Mouse (Mus musculus): ENCODE data around the gene Vps18. TPM values are rescaled to one million over a fixed set of nuclear protein-coding genes. Genes with fewer than 3 reads are reported as not detected.
A peak's percentile ranks its signal among the peaks of the same experiment; 100 is the strongest.

Gene Vps18
- polyA plus RNA-seq, 1 experiment from 2014 or later: 23.1 TPM

DNA sequence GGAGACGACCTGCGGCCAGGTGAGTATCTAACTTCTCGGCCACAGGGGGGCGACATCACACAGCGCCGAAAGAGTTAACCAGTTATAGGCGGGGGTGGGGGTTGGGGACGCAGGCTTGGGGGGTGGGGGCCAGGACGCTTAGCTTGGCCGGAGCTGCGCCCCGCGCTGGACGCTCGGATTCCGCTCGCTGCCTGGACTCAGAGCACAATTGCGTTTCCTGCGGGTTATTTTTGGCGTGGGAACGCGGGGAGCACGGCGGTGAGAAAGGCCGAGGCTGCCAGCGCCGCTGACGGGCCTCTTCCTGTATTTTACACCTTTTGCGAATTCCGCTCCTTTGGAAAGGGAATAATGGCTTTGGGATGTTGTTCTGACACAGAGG, 38.6 kb downstream of the Vps18 start:
- under 1% methylated on average over 30 of the region's 30 CpGs for WGBS
- no peaks in the 10 kb centered on the region for H3K36me3 ChIP-seq
- peak overlapping the region; percentile 56 for H3K4me3 ChIP-seq
- DNase-seq (ENCODE audit: low spot score): peak; percentile 44
- no peaks in the 10 kb centered on the region for H3K9me3 ChIP-seq (replicated peaks)
- H3K4me1 ChIP-seq: peaks cover 71% of the 10 kb centered on the region
- H3K27ac ChIP-seq (replicated peaks): 0 out of 2 replicates have a peak overlapping the region, but pooled peaks have one; percentile 46
- H3K27me3 ChIP-seq (ENCODE audit: low read depth, poor library complexity, severe bottlenecking): peaks cover 100% of the 10 kb centered on the region

DNA sequence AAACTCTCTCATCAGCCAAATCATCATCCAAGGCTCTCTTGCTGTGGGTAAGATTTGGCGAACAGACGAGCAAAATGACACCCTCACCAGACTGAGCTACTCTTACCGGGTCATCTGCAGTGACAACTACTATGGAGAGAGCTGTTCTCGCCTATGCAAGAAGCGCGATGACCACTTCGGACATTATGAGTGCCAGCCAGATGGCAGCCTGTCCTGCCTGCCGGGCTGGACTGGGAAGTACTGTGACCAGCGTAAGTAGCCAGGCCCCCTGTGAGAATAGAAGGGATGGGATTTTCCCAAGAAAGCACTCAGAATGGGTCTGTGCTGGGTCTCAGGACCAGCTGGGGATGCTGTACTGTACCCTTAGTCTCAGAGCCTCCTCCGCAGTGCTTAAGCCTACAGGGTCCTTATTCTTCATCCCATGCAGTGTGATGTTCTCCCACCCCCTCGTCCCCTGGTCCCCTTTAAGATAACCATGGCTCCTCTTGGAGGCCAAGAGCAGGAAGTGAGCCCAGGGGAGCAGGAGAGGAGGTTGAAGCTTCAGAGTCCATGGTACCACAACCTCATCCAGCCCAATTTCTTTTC, 39.5 kb downstream of the Vps18 start:
- Histone ChIP-seq H3K27me3 (ENCODE audit: low read depth, poor library complexity, severe bottlenecking) (peaks cover 100% of the 10 kb centered on the region), H3K27ac (replicated peaks) (no peak overlapping the region), H3K4me3 (peak overlapping the region; percentile 56), H3K36me3 (no peaks in the 10 kb centered on the region), H3K4me1 (peaks cover 67% of the 10 kb centered on the region), H3K9me3 (replicated peaks) (no peaks in the 10 kb centered on the region)
- 15% methylated on average over 11 of the region's 11 CpGs for WGBS
- DNase-seq (ENCODE audit: low spot score): no peak

DNA sequence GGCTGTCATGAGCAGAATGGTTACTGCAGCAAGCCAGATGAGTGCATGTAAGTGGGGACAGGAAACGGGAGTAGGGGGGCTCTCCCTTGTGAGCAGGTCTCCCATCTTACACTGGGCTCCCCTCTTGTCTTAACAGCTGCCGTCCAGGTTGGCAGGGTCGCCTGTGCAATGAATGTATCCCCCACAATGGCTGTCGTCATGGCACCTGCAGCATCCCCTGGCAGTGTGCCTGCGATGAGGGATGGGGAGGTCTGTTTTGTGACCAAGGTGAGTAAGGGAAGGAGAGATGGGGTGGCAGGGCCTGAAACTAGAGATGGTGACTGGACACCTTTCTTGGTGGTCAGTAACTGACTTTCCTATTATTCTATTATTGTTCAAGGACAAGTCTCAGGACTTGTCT, 40.0 kb downstream of the Vps18 start:
- 38% methylated on average over 5 of the region's 5 CpGs for WGBS
- H3K36me3 ChIP-seq: no peaks in the 10 kb centered on the region
- peak overlapping the region; percentile 56 for H3K4me3 ChIP-seq
- DNase-seq (ENCODE audit: low spot score): no peak
- H3K27ac ChIP-seq (replicated peaks): no peak overlapping the region
- no peaks in the 10 kb centered on the region for H3K9me3 ChIP-seq (replicated peaks)
- peaks cover 97% of the 10 kb centered on the region for H3K27me3 ChIP-seq (ENCODE audit: low read depth, poor library complexity, severe bottlenecking)
- H3K4me1 ChIP-seq: peaks cover 63% of the 10 kb centered on the region

DNA sequence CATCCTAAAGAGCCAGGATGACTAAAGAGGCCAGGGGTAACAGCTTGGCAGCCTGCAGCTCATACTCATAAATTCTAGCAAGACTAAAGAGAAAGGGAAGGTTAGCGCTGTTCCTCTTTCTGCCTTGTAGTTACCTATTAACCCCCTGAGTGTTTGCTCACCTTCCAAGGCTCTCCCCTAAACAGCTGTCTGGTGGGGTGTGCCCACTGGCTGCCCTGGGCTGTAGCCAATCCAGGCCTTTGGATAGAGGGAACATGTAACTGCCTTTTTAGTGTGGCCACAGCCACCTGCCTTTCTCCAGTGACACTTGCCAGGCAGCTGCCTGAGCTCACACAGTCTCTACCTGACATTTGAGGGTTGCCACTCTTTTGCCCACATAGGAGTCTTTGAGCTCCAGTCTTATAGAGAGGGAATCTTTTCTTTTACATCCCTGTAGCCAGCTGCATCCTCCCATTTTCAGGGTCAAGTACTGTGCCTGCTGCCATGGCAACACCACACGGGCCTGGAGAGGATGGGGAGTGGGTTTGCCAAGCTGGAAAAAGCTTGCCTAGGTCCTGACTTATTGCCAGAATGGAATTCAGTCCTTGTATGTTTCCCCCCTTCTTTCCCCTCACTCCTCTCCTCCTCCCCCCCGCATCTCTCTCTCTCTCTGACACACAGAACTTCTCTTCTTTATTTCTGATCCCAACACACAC, 40.7 kb downstream of the Vps18 start:
- Histone ChIP-seq H3K27me3 (ENCODE audit: low read depth, poor library complexity, severe bottlenecking) (peaks cover 95% of the 10 kb centered on the region), H3K36me3 (no peaks in the 10 kb centered on the region), H3K27ac (replicated peaks) (no peak overlapping the region), H3K4me3 (no peak overlapping the region), H3K4me1 (peaks cover 56% of the 10 kb centered on the region), H3K9me3 (replicated peaks) (no peaks in the 10 kb centered on the region)
- 63% methylated on average over 3 of the region's 3 CpGs for WGBS
- no peak for DNase-seq (ENCODE audit: low spot score)

DNA sequence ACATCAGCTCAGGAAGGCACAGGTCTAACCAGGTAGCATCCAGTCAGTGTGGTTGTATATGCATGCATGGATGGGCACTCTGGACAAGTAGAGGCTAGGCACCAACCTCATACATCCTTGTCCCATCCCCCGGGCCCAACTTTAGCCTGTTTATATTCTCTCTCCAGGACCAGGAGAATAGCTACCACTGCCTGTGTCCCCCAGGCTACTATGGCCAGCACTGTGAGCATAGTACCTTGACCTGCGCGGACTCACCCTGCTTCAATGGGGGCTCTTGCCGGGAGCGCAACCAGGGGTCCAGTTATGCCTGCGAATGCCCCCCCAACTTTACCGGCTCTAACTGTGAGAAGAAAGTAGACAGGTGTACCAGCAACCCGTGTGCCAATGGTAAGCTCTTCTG, 42.3 kb downstream of the Vps18 start:
- WGBS: 89% methylated on average over 8 of the region's 8 CpGs
- H3K27ac ChIP-seq (replicated peaks): no peak overlapping the region
- H3K36me3 ChIP-seq: no peaks in the 10 kb centered on the region
- no peak for DNase-seq (ENCODE audit: low spot score)
- peaks cover 95% of the 10 kb centered on the region for H3K27me3 ChIP-seq (ENCODE audit: low read depth, poor library complexity, severe bottlenecking)
- peaks cover 40% of the 10 kb centered on the region for H3K4me1 ChIP-seq
- no peaks in the 10 kb centered on the region for H3K9me3 ChIP-seq (replicated peaks)
- H3K4me3 ChIP-seq: no peak overlapping the region

DNA sequence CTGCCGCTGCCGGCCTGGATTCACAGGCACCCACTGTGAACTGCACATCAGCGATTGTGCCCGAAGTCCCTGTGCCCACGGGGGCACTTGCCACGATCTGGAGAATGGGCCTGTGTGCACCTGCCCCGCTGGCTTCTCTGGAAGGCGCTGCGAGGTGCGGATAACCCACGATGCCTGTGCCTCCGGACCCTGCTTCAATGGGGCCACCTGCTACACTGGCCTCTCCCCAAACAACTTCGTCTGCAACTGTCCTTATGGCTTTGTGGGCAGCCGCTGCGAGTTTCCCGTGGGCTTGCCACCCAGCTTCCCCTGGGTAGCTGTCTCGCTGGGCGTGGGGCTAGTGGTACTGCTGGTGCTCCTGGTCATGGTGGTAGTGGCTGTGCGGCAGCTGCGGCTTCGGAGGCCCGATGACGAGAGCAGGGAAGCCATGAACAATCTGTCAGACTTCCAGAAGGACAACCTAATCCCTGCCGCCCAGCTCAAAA, 43.7 kb downstream of the Vps18 start:
- Histone ChIP-seq H3K27me3 (ENCODE audit: low read depth, poor library complexity, severe bottlenecking) (peaks cover 95% of the 10 kb centered on the region), H3K4me3 (no peak overlapping the region), H3K36me3 (no peaks in the 10 kb centered on the region), H3K27ac (replicated peaks) (no peak overlapping the region), H3K4me1 (peaks cover 31% of the 10 kb centered on the region), H3K9me3 (replicated peaks) (no peaks in the 10 kb centered on the region)
- WGBS: 75% methylated on average over 24 of the region's 24 CpGs
- no peak for DNase-seq (ENCODE audit: low spot score)

DNA sequence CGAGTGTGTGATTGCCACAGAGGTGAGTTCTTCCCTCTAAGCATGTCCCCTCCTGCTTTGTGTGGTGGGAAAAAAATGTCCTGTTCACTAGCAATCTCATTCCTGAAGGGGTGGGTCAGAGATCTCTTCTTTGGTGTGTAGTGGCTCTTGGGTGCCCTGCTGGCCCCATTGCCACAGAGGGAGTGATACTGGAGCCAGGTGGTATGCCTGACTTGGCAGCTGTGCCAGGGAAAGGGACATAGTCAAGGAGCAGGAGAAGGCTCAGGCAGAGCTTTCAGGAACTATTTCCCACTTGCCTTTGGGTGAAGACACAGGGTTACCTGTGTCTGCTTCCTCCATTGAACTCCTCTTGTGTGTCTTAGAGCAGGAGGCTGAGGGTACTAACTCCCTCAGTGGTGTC, 45.6 kb downstream of the Vps18 start:
- Histone ChIP-seq H3K4me3 (no peak overlapping the region), H3K27me3 (ENCODE audit: low read depth, poor library complexity, severe bottlenecking) (peaks cover 79% of the 10 kb centered on the region), H3K9me3 (replicated peaks) (no peaks in the 10 kb centered on the region), H3K4me1 (peaks cover 32% of the 10 kb centered on the region), H3K27ac (replicated peaks) (no peak overlapping the region), H3K36me3 (no peaks in the 10 kb centered on the region)
- DNase-seq (ENCODE audit: low spot score): no peak
- WGBS: 70% methylated on average over 1 of the region's 1 CpGs

DNA sequence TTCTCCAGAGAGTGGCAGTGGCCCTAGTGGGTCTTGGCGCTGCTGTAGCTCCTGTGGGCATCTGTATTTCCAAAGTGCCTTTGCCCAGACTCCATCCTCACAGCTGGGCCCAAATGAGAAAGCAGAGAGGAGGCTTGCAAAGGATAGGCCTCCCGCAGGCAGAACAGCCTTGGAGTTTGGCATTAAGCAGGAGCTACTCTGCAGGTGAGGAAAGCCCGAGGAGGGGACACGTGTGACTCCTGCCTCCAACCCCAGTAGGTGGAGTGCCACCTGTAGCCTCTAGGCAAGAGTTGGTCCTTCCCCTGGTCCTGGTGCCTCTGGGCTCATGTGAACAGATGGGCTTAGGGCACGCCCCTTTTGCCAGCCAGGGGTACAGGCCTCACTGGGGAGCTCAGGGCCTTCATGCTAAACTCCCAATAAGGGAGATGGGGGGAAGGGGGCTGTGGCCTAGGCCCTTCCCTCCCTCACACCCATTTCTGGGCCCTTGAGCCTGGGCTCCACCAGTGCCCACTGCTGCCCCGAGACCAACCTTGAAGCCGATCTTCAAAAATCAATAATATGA, 46.5 kb downstream of the Vps18 start:
- Histone ChIP-seq H3K36me3 (no peaks in the 10 kb centered on the region), H3K27me3 (ENCODE audit: low read depth, poor library complexity, severe bottlenecking) (peaks cover 70% of the 10 kb centered on the region), H3K27ac (replicated peaks) (no peak overlapping the region), H3K4me1 (peaks cover 24% of the 10 kb centered on the region), H3K4me3 (no peak overlapping the region), H3K9me3 (replicated peaks) (no peaks in the 10 kb centered on the region)
- no peak for DNase-seq (ENCODE audit: low spot score)
- 69% methylated on average over 7 of the region's 7 CpGs for WGBS

DNA sequence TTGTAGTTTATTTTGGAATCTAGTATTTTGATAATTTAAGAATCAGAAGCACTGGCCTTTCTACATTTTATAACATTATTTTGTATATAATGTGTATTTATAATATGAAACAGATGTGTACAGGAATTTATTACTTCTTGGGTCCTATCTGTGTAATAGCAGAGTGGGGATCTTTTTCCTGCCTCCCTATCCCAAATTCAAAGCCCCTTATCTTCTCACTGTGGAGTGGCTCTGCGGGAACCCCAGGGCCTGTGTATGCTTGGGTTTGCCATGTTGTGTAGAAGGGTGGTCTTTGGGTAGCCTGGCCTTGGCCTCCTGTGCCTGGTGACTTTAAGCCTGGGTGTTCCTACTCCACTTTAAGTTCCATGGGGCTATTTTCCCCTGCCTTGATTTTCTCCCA, 47.0 kb downstream of the Vps18 start:
- H3K4me1 ChIP-seq: peaks cover 24% of the 10 kb centered on the region
- H3K27me3 ChIP-seq (ENCODE audit: low read depth, poor library complexity, severe bottlenecking): peaks cover 65% of the 10 kb centered on the region
- H3K4me3 ChIP-seq: no peak overlapping the region
- 88% methylated on average over 1 of the region's 1 CpGs for WGBS
- H3K27ac ChIP-seq (replicated peaks): no peak overlapping the region
- no peaks in the 10 kb centered on the region for H3K9me3 ChIP-seq (replicated peaks)
- no peak for DNase-seq (ENCODE audit: low spot score)
- no peaks in the 10 kb centered on the region for H3K36me3 ChIP-seq

DNA sequence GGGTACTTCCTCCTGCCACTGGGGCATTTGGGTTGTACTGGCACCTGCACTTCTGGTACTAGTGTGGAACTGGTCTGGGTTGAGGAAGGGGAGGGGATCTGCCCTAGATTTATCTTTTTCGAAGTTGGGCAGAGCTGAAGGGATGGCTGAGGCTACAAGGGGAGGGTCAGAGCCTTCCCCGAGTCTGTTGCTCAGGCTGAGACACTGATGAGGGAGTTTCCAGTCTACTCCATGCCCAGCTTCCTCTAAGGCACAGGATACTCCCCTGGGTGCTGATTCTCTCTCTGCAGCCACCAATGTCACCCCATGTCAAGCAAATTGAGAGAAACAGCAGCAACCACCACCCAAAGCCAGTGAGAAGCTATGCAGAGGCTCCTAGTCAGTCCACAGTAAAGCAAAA, 47.5 kb downstream of the Vps18 start:
- no peak for DNase-seq (ENCODE audit: low spot score)
- no peaks in the 10 kb centered on the region for H3K9me3 ChIP-seq (replicated peaks)
- no peaks in the 10 kb centered on the region for H3K36me3 ChIP-seq
- H3K27ac ChIP-seq (replicated peaks): no peak overlapping the region
- peaks cover 24% of the 10 kb centered on the region for H3K4me1 ChIP-seq
- H3K4me3 ChIP-seq: no peak overlapping the region
- WGBS: 71% methylated on average over 2 of the region's 2 CpGs
- H3K27me3 ChIP-seq (ENCODE audit: low read depth, poor library complexity, severe bottlenecking): peaks cover 61% of the 10 kb centered on the region

DNA sequence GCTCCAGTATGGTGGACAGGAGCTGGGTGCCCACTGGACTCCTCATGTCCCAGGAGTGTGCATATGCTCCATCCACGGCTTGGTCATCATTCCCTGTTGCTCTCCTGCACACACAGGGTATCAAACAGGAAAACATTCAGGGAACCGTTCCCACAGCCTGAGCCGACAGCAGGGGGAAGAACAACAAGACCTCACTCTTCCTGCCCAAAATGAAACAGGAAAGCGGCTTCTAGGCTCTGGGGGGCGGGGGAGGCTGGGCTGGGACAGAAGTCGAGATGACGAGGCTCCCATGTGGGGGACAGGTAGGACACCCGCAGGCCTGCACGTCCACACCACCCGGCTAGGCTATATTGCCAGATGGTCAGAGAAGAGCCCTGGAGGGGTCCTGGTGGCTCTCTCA, 47.9 kb downstream of the Vps18 start:
- H3K4me1 ChIP-seq: peaks cover 24% of the 10 kb centered on the region
- no peaks in the 10 kb centered on the region for H3K9me3 ChIP-seq (replicated peaks)
- DNase-seq (ENCODE audit: low spot score): no peak
- no peaks in the 10 kb centered on the region for H3K36me3 ChIP-seq
- peaks cover 56% of the 10 kb centered on the region for H3K27me3 ChIP-seq (ENCODE audit: low read depth, poor library complexity, severe bottlenecking)
- WGBS: 75% methylated on average over 10 of the region's 10 CpGs
- 0 out of 2 replicates have a peak overlapping the region, but pooled peaks have one; percentile 13 for H3K27ac ChIP-seq (replicated peaks)
- H3K4me3 ChIP-seq: no peak overlapping the region

DNA sequence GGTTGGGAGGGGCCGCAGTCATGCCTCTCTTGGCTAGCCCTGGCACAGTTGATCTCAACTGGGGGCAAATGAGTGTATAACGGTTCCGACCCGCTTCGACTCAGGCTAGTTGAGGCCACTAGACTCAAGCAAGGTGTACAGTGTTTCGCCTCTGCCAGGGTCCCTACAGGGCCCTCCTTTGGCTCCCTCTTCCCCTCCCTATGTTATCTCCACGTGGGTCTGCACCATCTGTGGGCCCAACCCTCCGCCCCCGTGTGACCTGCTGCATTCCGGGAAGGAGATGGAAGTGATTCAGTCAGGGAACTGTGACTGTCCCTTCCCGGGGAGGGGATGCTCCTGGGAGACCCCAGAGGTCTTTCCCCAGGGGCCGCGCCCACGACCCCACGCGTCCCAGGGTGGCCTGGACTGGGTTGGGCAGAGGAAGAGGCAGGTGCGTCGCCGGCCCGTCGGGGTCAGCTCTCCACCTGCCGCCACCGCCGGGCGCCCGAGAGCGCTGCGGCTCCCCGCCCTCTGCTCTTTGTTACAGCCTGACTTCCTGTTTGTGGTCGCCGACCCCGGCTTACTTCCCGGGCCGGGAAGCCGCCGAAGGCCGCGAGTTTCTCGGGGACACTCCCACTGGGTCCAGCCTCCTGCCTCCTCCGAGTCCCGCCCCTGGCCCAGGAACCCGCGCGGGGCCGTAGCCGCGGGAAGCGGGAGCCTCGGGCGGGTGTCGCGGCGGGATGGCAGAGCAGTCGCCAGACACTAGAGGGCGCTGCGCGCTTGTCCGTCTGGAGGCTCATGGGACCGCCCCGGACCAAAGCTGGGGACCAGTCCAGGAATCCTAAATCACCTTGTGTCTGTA, 49.1 kb downstream of the Vps18 start:
- Histone ChIP-seq H3K36me3 (no peaks in the 10 kb centered on the region), H3K9me3 (replicated peaks) (no peaks in the 10 kb centered on the region), H3K4me3 (peak overlapping the region; percentile 74), H3K4me1 (peaks cover 17% of the 10 kb centered on the region), H3K27me3 (ENCODE audit: low read depth, poor library complexity, severe bottlenecking) (peaks cover 44% of the 10 kb centered on the region), H3K27ac (replicated peaks) (peak overlapping the region; percentile 95)
- peak; percentile 90 for DNase-seq (ENCODE audit: low spot score)
- 8% methylated on average over 59 of the region's 60 CpGs for WGBS
